Comparison of ENCODE assay signal across 17 mouse cellular contexts in the genomic region with DNA sequence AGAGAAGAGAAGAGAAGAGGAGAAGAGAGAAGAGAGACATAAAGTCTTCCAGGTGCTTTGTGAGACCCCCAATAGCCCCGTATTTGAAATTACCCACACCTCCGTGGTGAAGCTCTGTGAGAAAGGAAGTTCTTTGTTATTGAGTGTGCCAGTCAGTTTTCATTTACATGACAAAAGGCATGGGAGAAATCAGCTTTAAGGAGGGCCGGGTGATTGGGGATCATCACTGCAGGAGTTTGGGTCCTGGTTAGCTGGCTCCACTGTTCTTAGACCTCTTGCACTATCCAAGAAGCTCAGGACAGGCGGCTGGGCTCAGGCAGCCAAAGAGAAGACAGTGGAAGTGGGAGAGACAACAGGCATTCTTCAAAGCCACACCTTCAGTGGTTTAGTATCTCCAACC. TPM values are rescaled to one million over a fixed set of nuclear protein-coding genes. Genes with fewer than 3 reads are reported as not detected.
A peak's percentile ranks its signal among the peaks of the same experiment; 100 is the strongest.
DNase-seq lines count a peak whose midpoint lies in the region; ATAC-seq lines count a peak whose summit lies in the region.
"Had no signal": no experiment of that assay in that cellular context is flagged by ENCODE, and none has a peak within 500 bp of the region (broad histone marks: within the 10 kb centered on the region; RNA-seq: fewer than 3 reads in every experiment).

No protein-coding gene starts in this region.

- H3K4me1 ChIP-seq in hindbrain, embryonic 12.5 days: peaks cover 9% of the 10 kb centered on the region; the same call in 1 of the 2 replicates
- peaks cover 3% of the 10 kb centered on the region; the same call in 1 of the 2 replicates for H3K4me1 ChIP-seq in midbrain, embryonic 16.5 days (ENCODE audit: control insufficient read depth, insufficient read depth, low read length)

- H3K36me3 ChIP-seq in hindbrain, embryonic 12.5 days: no peaks in the 10 kb centered on the region
- no peaks in the 10 kb centered on the region for H3K36me3 ChIP-seq in midbrain, embryonic 16.5 days (ENCODE audit: control insufficient read depth, insufficient read depth, low read length)

- H3K4me2 ChIP-seq in hindbrain, embryonic 12.5 days (replicated peaks): peak overlapping the region; percentile 97
- H3K4me2 ChIP-seq in midbrain, embryonic 16.5 days (ENCODE audit: low read length): peak overlapping the region; percentile 72

- no peak overlapping the region for H3K4me3 ChIP-seq in hindbrain, embryonic 12.5 days
- no peak overlapping the region for H3K4me3 ChIP-seq in midbrain, embryonic 16.5 days (ENCODE audit: low read depth, low read length)

- H3K9ac ChIP-seq in hindbrain, embryonic 12.5 days: no peak overlapping the region
- H3K9ac ChIP-seq in midbrain, embryonic 16.5 days (ENCODE audit: low read depth, low read length): no peak overlapping the region

- intact Hi-C loops in left cerebral cortex, postnatal 4 days (cut with DNase I): no loop called here

- peak; percentile 80 for DNase-seq in ES-CJ7 (ENCODE audit: low read depth, low spot score)
- peak; percentile 75 for DNase-seq in R1 (ENCODE audit: low read depth, low spot score)
- DNase-seq in right cerebral cortex, adult 18-20 months: no peak
- no peak for DNase-seq in testis, postnatal 14 days (ENCODE audit: low spot score)
- DNase-seq in left cerebral cortex, postnatal 4 days: no peak
- DNase-seq: adrenal gland, postnatal 14 days; cerebellum, adult 2 months; heart, adult 18-20 months; liver; lung, adult 2 months; lung, postnatal 4 days; thymus, adult 2 months had no signal

- no peak overlapping the region for H3K27ac ChIP-seq in hindbrain, embryonic 12.5 days
- no peak overlapping the region for H3K27ac ChIP-seq in midbrain, embryonic 16.5 days (ENCODE audit: low read length)
- H3K27ac ChIP-seq: layer of hippocampus, adult 2 months had no signal

- H3K27me3 ChIP-seq in hindbrain, embryonic 12.5 days: peaks cover 37% of the 10 kb centered on the region
- H3K27me3 ChIP-seq in midbrain, embryonic 16.5 days (ENCODE audit: control insufficient read depth, insufficient read depth, low read depth, low read length): peaks cover 7% of the 10 kb centered on the region; the same call in 1 of the 2 replicates

- H3K9me3 ChIP-seq in hindbrain, embryonic 12.5 days (replicated peaks): no peaks in the 10 kb centered on the region
- H3K9me3 ChIP-seq in midbrain, embryonic 16.5 days (replicated peaks; ENCODE audit: control insufficient read depth, low read length, poor library complexity, severe bottlenecking): no peaks in the 10 kb centered on the region

- ATAC-seq in hindbrain, embryonic 12.5 days (ENCODE audit: low FRiP score): no peak
- ATAC-seq in midbrain, embryonic 16.5 days: no peak
- ATAC-seq: CD4-positive, CD25-positive, alpha-beta regulatory T cell, adult 4 months had no signal

- 6% methylated on average over 4 of the region's 4 CpGs for WGBS in hindbrain, embryonic 12.5 days
- 0% methylated on average over 4 of the region's 4 CpGs for WGBS in midbrain, embryonic 16.5 days

RNA-seq across cellular contexts. Expression of a gene that starts 0.5 kb away (rescaled TPM):
- polyA plus RNA-seq in hindbrain, embryonic 12.5 days (2016; fragmentation: Nextera tagmentation; extraction: Ambion mirVana): 0.17 and 0.36 TPM in 2 replicates
- polyA plus RNA-seq in midbrain, embryonic 16.5 days (2015; fragmentation: Nextera tagmentation; extraction: Ambion mirVana): 0.30 and 0.35 TPM in 2 replicates
- 1 to 10 TPM; 1.5 to 2.6 TPM for total RNA-seq in left cerebral cortex, postnatal 4 days (2021)
- total RNA-seq: adrenal gland, postnatal 14 days; heart, adult 18-20 months had no signal
- polyA plus RNA-seq: CD4-positive, CD25-positive, alpha-beta regulatory T cell, adult 4 months; kidney, embryonic 16.5 days had no signal

RNA-seq across cellular contexts. Expression of a gene that starts 30.3 kb away (rescaled TPM):
- 73.4 and 82.6 TPM in 2 replicates for polyA plus RNA-seq in hindbrain, embryonic 12.5 days (2016; fragmentation: Nextera tagmentation; extraction: Ambion mirVana)
- 79.6 and 84.9 TPM in 2 replicates for polyA plus RNA-seq in midbrain, embryonic 16.5 days (2015; fragmentation: Nextera tagmentation; extraction: Ambion mirVana)
- total RNA-seq in left cerebral cortex, postnatal 4 days (2021): 10 to 100 TPM; 49.9 to 51.9 TPM

RNA-seq across cellular contexts. Expression of a gene that starts 46.4 kb away (rescaled TPM):
- polyA plus RNA-seq in hindbrain, embryonic 12.5 days (2016; fragmentation: Nextera tagmentation; extraction: Ambion mirVana): 0.52 and 0.56 TPM in 2 replicates
- polyA plus RNA-seq in midbrain, embryonic 16.5 days (2015; fragmentation: Nextera tagmentation; extraction: Ambion mirVana): 0.28 and 0.40 TPM in 2 replicates
- total RNA-seq in left cerebral cortex, postnatal 4 days (2021): not detected
- total RNA-seq: heart, adult 18-20 months; layer of hippocampus, adult 2 months had no signal

RNA-seq across cellular contexts. Expression of a gene that starts 46.4 kb away (rescaled TPM):
- 121 and 133 TPM in 2 replicates for polyA plus RNA-seq in hindbrain, embryonic 12.5 days (2016; fragmentation: Nextera tagmentation; extraction: Ambion mirVana)
- polyA plus RNA-seq in midbrain, embryonic 16.5 days (2015; fragmentation: Nextera tagmentation; extraction: Ambion mirVana): 54.2 and 56.7 TPM in 2 replicates
- 10 to 100 TPM; 32.3 to 33.1 TPM for total RNA-seq in left cerebral cortex, postnatal 4 days (2021)

RNA-seq across cellular contexts. Expression of a gene that starts 49.8 kb away (rescaled TPM):
- polyA plus RNA-seq in hindbrain, embryonic 12.5 days (2016; fragmentation: Nextera tagmentation; extraction: Ambion mirVana): 132 and 138 TPM in 2 replicates
- polyA plus RNA-seq in midbrain, embryonic 16.5 days (2015; fragmentation: Nextera tagmentation; extraction: Ambion mirVana): 17.6 and 23.6 TPM in 2 replicates
- total RNA-seq in left cerebral cortex, postnatal 4 days (2021): 10 to 100 TPM; 12.1 to 14.8 TPM

Comparison
In these comparisons a context has a peak if more than half of its experiments do, and no peak if none do; other contexts are left out.
1. DNase-seq: peak in ES-CJ7 (single experiment) and R1 (single experiment); none in right cerebral cortex, adult 18-20 months (single experiment), testis, postnatal 14 days (single experiment) and left cerebral cortex, postnatal 4 days (single experiment).